Mouse (Mus musculus): ENCODE results near the gene Slc38a6. TPM values are rescaled to one million over a fixed set of nuclear protein-coding genes. Genes with fewer than 3 reads are reported as not detected.

Slc38a6 gene
- polyA plus RNA-seq, 1 experiment from 2014 or later: 9.4 TPM

GRCm38 (mm10) chr12:73381452-73381851 lies 94.9 kb downstream of the Slc38a6 start:
- Histone ChIP-seq H3K27me3 (no peaks in the 10 kb centered on the region), H3K4me1 (peaks cover 16% of the 10 kb centered on the region), H3K27ac (no peak overlapping the region), H3K9me3 (no peaks in the 10 kb centered on the region), H3K36me3 (no peaks in the 10 kb centered on the region), H3K4me3 (no peak overlapping the region), H3K4me2 (no peak overlapping the region), H3K9ac (no peak overlapping the region)
- WGBS: 45% methylated on average over 7 of the region's 7 CpGs
- no peak for ATAC-seq (ENCODE audit: borderline replicate concordance, extremely low read depth, low FRiP score, low TSS enrichment)

GRCm38 (mm10) chr12:73382290-73383178 lies 96.0 kb downstream of the Slc38a6 start:
- WGBS: 65% methylated on average over 12 of the region's 12 CpGs
- H3K27me3 ChIP-seq: no peaks in the 10 kb centered on the region
- H3K4me1 ChIP-seq: peaks cover 16% of the 10 kb centered on the region
- H3K9me3 ChIP-seq: no peaks in the 10 kb centered on the region
- no peak overlapping the region for H3K4me2 ChIP-seq
- no peaks in the 10 kb centered on the region for H3K36me3 ChIP-seq
- no peak for ATAC-seq (ENCODE audit: borderline replicate concordance, extremely low read depth, low FRiP score, low TSS enrichment)
- H3K4me3 ChIP-seq: no peak overlapping the region
- H3K27ac ChIP-seq: no peak overlapping the region
- H3K9ac ChIP-seq: no peak overlapping the region

GRCm38 (mm10) chr12:73383179-73383510 lies 96.6 kb downstream of the Slc38a6 start:
- Histone ChIP-seq H3K9me3 (no peaks in the 10 kb centered on the region), H3K4me2 (no peak overlapping the region), H3K27me3 (no peaks in the 10 kb centered on the region), H3K27ac (no peak overlapping the region), H3K9ac (no peak overlapping the region), H3K4me1 (peaks cover 16% of the 10 kb centered on the region), H3K36me3 (no peaks in the 10 kb centered on the region), H3K4me3 (no peak overlapping the region)
- no peak for ATAC-seq (ENCODE audit: borderline replicate concordance, extremely low read depth, low FRiP score, low TSS enrichment)
- 66% methylated on average over 5 of the region's 5 CpGs for WGBS

DNA sequence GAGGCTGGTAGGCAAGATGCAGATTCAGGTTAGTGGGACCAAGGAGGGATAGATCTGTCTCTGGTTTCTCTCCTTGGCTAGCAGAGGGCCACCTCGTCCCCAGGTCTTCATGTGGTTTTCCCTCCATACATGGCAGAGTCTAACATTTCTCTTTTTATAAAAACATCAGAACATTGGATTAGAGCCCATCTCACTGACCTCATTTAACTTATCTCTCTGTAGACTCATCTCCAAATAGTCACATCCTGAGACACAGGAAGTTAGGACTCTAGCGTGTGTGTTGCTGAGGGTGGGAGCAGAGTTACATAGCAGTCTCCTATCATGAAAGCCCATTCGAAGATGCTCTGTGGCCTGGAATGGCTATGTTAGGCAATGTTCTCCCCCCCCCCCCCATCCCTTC lies 97.3 kb downstream of the Slc38a6 start:
- 66% methylated on average over 3 of the region's 3 CpGs for WGBS
- ATAC-seq (ENCODE audit: borderline replicate concordance, extremely low read depth, low FRiP score, low TSS enrichment): no peak
- Histone ChIP-seq H3K4me2 (no peak overlapping the region), H3K4me1 (peaks cover 16% of the 10 kb centered on the region), H3K4me3 (no peak overlapping the region), H3K27ac (no peak overlapping the region), H3K27me3 (no peaks in the 10 kb centered on the region), H3K9ac (no peak overlapping the region), H3K9me3 (no peaks in the 10 kb centered on the region), H3K36me3 (no peaks in the 10 kb centered on the region)

- Histone ChIP-seq H3K9me3 (no peaks in the 10 kb centered on the region), H3K4me2 (no peak overlapping the region), H3K36me3 (no peaks in the 10 kb centered on the region), H3K27me3 (no peaks in the 10 kb centered on the region), H3K27ac (no peak overlapping the region), H3K9ac (no peak overlapping the region), H3K4me3 (no peak overlapping the region), H3K4me1 (peaks cover 16% of the 10 kb centered on the region)
- ATAC-seq (ENCODE audit: borderline replicate concordance, extremely low read depth, low FRiP score, low TSS enrichment): no peak
- 39% methylated on average over 6 of the region's 6 CpGs for WGBS
Measured at GRCm38 (mm10) chr12:73384747-73385146, 98.2 kb downstream of the Slc38a6 start.

DNA sequence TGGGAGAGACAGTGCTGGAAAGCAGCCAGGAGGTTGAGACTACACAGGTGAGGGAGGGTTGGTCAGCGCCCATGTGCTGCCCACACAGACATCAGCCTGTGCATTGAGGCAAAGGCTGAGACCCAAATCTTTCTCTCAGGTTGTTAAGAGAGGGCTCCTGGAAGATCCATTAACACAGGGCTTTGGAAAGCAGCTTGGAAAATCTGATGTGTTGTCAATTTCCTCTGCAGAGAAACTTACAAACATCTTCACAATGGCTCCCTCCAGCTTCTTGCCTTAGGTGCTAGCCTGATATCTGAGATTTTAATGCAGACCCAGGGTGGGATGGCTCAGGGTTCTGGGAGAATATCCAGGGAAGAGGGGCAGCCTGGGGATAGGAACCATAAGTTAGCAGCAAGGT lies 105.9 kb downstream of the Slc38a6 start:
- Histone ChIP-seq H3K4me1 (peaks cover 10% of the 10 kb centered on the region), H3K36me3 (no peaks in the 10 kb centered on the region), H3K4me3 (no peak overlapping the region), H3K27ac (no peak overlapping the region), H3K9me3 (no peaks in the 10 kb centered on the region), H3K27me3 (no peaks in the 10 kb centered on the region), H3K4me2 (no peak overlapping the region), H3K9ac (no peak overlapping the region)
- no peak for ATAC-seq (ENCODE audit: borderline replicate concordance, extremely low read depth, low FRiP score, low TSS enrichment)
- WGBS: 78% methylated on average over 1 of the region's 1 CpGs

DNA sequence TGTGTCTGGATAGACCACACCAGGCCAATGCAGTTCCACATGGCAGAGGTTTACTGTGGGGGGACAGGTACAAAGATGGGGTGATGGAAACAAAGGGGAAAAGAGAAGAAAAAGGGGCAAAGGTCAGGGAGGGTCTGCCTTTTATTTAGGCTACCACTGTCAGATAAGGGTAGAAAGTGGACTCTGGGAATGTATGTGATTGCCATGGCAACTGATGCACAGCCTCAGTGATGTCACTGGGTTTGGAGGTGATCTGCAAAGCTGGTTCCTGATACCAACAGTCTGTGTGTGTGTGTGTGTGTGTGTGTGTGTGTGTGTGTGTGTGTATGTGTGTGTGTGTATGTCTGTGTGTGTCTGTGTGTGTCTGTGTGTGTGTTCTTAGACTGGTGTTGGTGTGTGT lies 106.4 kb downstream of the Slc38a6 start:
- Histone ChIP-seq H3K9me3 (no peaks in the 10 kb centered on the region), H3K9ac (no peak overlapping the region), H3K27ac (no peak overlapping the region), H3K4me1 (peaks cover 10% of the 10 kb centered on the region), H3K4me3 (no peak overlapping the region), H3K4me2 (no peak overlapping the region), H3K27me3 (no peaks in the 10 kb centered on the region), H3K36me3 (no peaks in the 10 kb centered on the region)
- no peak for ATAC-seq (ENCODE audit: borderline replicate concordance, extremely low read depth, low FRiP score, low TSS enrichment)

DNA sequence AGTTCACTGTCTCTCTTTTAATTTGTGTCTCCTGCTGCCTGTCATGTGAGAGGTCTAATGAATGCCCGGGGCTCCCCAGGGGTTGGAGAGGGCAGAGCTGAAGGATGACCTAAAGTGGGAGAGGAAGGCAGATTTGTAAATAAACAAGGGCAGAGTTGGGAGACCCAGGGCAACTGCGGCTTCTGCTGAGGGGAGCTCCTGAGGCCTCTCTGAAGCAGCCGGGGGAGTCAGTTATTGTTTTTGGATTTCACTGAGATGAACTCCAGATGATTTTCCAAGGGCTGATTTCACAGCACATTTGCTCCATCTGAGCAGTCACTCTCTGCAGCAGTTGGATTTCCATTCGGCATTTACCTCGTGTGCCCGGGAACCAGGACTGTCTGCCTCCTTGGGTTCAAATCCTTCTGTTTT lies 107.3 kb downstream of the Slc38a6 start:
- Histone ChIP-seq H3K4me1 (peaks cover 10% of the 10 kb centered on the region), H3K9me3 (no peaks in the 10 kb centered on the region), H3K27ac (no peak overlapping the region), H3K4me2 (no peak overlapping the region), H3K36me3 (no peaks in the 10 kb centered on the region), H3K4me3 (no peak overlapping the region), H3K27me3 (no peaks in the 10 kb centered on the region), H3K9ac (no peak overlapping the region)
- ATAC-seq (ENCODE audit: borderline replicate concordance, extremely low read depth, low FRiP score, low TSS enrichment): no peak
- WGBS: 25% methylated on average over 6 of the region's 6 CpGs

GRCm38 (mm10) chr12:73394571-73394970 lies 108.0 kb downstream of the Slc38a6 start:
- no peak overlapping the region for H3K9ac ChIP-seq
- H3K27ac ChIP-seq: no peak overlapping the region
- no peak overlapping the region for H3K4me2 ChIP-seq
- H3K9me3 ChIP-seq: no peaks in the 10 kb centered on the region
- peaks cover 10% of the 10 kb centered on the region for H3K4me1 ChIP-seq
- 87% methylated on average over 5 of the region's 5 CpGs for WGBS
- no peak for ATAC-seq (ENCODE audit: borderline replicate concordance, extremely low read depth, low FRiP score, low TSS enrichment)
- no peaks in the 10 kb centered on the region for H3K36me3 ChIP-seq
- H3K4me3 ChIP-seq: no peak overlapping the region
- no peaks in the 10 kb centered on the region for H3K27me3 ChIP-seq

DNA sequence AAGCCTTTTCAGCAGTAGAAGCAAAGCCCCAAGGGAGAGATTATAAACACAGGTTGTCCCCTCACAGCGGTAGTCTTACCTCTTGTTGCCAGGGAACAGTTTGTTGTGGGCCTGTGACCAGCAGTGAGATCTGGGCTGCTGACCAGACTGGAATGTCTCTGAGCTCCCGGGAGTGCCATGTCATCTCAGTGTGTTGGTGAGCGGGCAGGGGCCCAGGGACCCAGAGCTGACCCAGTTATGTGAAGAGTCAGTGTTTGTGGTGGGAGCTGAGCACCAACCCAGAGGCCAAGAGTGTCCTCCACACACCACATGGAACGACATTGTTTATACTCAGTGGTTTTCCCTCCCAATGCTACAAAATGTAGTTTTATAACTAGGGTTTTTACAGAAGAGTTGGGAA lies 112.8 kb downstream of the Slc38a6 start:
- ATAC-seq (ENCODE audit: borderline replicate concordance, extremely low read depth, low FRiP score, low TSS enrichment): no peak
- Histone ChIP-seq H3K4me1 (no peaks in the 10 kb centered on the region), H3K27me3 (no peaks in the 10 kb centered on the region), H3K4me2 (no peak overlapping the region), H3K9me3 (no peaks in the 10 kb centered on the region), H3K9ac (no peak overlapping the region), H3K4me3 (no peak overlapping the region), H3K36me3 (no peaks in the 10 kb centered on the region), H3K27ac (no peak overlapping the region)
- 36% methylated on average over 4 of the region's 4 CpGs for WGBS

DNA sequence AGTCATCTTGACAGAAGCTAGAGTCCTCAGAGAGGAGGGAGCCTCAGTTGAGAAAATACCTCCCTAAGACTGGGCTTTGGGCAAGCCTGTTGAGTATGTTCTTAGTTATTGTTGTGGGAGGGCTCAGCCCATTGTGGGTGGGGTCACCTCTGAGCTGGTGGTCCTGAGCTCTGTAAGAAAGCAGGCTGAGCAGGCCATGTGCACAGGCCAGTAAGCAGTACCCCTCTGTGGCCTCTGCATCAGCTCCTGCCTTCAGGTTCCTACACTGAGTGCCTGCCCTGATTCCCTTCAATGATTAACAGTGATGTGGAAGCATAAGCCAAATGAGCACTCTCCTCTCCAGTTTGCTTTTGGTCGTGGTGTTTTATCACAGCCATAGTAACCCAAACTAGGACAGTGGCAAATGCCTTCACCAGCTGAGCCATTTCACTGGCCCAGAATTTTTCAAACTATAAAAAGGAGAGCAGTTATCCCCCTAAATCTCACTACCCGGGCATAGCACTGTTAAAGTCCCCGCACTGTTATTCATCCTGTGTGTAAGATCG lies 114.0 kb downstream of the Slc38a6 start:
- no peak for ATAC-seq (ENCODE audit: borderline replicate concordance, extremely low read depth, low FRiP score, low TSS enrichment)
- 71% methylated on average over 4 of the region's 4 CpGs for WGBS
- no peaks in the 10 kb centered on the region for H3K27me3 ChIP-seq
- H3K9ac ChIP-seq: no peak overlapping the region
- H3K4me2 ChIP-seq: no peak overlapping the region
- H3K27ac ChIP-seq: no peak overlapping the region
- H3K4me3 ChIP-seq: no peak overlapping the region
- no peaks in the 10 kb centered on the region for H3K36me3 ChIP-seq
- no peaks in the 10 kb centered on the region for H3K9me3 ChIP-seq
- no peaks in the 10 kb centered on the region for H3K4me1 ChIP-seq

- no peak overlapping the region for H3K27ac ChIP-seq
- H3K4me2 ChIP-seq: no peak overlapping the region
- no peak overlapping the region for H3K4me3 ChIP-seq
- WGBS: 72% methylated on average over 3 of the region's 3 CpGs
- H3K4me1 ChIP-seq: no peaks in the 10 kb centered on the region
- H3K9me3 ChIP-seq: no peaks in the 10 kb centered on the region
- H3K27me3 ChIP-seq: no peaks in the 10 kb centered on the region
- H3K36me3 ChIP-seq: no peaks in the 10 kb centered on the region
- no peak for ATAC-seq (ENCODE audit: borderline replicate concordance, extremely low read depth, low FRiP score, low TSS enrichment)
- no peak overlapping the region for H3K9ac ChIP-seq
Measured at GRCm38 (mm10) chr12:73401520-73402130, 115.0 kb downstream of the Slc38a6 start.

Data from lung, embryonic 15.5 days (tissue).